Mouse (Mus musculus): ENCODE results near the gene BC037034.
A peak's percentile ranks its signal among the peaks of the same experiment; 100 is the strongest.

Gene BC037034

DNA sequence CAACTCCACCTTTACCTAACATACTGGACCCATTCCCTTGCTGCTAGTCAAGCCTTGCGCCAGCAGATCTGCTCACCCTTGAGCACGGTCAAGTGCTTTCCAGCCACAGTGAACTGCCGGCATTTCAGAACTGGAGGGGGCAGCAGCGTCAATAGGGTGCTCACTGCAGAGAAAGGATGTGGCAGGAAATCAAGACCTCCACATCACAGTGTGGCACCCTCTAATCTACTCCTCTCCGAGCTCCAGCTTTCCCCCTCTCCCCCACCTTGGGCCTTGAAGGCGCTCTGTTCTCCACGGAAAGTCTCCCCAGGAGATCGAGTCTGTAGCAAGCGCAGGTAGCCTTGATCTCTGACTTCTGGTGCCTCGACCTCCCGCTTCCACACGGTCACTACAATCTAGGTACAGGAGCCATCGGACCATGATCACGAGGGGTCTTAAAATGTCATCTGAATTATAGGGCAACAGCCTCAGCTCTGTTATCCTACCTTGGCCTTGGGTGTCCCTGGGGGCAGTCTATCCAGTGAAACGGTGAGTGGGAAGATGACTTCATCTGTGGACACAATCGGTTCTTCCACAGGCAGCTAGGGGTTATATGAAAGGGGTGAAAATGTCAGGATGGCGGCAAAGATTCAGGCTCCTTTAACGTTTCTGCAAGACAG lies 1.1 kb downstream of the BC037034 start:
- no peak for DNase-seq (ENCODE audit: low read depth in 1 of 2, low spot score in 2 of 2)

DNA sequence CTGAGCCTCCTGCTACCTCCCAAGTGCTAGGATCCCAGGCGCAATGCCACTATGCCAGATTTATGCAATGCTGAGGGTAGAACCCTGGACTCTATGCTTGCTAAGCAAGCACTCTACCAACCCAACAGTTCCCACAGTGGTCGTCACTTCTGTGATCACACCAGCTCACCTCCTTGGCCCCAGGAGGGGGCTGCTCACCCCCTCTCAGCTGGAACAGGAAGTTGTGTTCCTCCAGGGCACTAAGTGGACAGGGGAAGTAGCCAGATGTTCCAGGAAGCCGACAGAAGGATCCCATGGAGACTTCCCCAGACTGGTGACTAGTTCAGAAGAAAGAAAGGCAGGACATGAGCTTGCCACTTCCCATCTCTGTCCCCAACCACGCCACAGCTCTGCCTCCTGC lies 1.8 kb downstream of the BC037034 start:
- no peak for DNase-seq (ENCODE audit: low read depth in 1 of 2, low spot score in 2 of 2)

DNA sequence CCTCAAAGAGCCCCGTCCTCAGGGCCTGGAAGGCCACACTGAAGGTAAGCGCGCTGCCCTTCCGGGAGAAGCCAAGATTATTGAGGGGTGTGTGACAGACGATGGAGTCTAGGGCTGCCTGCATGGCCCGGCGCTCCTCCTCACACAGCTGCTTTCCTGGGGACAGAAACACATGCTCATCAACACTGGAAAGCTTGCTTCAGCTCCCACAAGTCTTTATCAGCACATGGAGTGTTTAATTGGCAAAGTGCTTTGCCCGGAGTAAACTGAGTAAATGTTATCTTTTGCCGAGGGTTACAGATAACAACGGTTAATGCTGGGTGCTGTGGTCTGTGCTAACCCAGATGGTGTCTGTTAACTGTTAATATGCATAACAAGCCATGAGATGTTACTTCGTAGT lies 3.0 kb downstream of the BC037034 start:
- DNase-seq (ENCODE audit: low read depth in 1 of 2, low spot score in 2 of 2): no peak

DNA sequence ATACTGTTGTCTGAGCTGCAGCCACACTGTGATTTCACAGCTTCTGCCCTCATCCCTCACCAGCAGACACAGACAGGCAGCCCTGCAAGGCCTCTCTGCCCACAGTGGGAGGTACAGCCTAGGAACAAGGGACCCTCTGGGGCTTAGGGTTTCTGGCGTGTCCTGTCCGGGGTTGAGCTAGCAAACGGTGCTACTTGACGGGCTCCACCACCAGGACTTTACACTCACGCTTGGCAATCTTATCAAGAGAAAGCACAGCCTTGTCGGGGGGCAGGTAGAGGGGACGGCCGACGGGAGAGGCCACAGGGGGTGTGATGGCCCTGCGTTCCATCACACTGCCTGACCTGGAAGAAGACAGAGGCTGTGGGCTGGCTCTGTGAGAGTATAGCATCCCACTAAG lies 3.8 kb downstream of the BC037034 start:
- no peak for DNase-seq (ENCODE audit: low read depth in 1 of 2, low spot score in 2 of 2)

DNA sequence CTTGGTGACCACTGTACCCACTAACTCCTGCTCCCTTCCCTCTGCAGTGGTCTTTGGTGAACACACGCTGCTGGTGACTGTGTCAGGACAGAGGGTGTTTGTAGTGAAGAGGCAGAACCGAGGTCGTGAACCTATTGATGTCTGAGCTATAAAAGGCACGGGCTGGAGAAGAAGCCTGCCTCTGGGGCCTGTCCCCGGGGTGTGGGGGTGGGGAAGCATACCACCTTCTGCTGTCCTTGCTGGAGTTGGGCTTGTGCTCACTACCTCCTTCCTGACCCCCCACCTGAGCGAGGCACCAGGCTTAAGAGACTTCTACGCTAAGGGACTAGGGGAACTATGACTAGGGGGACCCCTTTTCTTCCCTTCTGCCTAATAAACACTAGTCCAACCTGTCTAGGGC lies 4.8 kb downstream of the BC037034 start:
- DNase-seq (ENCODE audit: low read depth in 1 of 2, low spot score in 2 of 2): no peak

DNA sequence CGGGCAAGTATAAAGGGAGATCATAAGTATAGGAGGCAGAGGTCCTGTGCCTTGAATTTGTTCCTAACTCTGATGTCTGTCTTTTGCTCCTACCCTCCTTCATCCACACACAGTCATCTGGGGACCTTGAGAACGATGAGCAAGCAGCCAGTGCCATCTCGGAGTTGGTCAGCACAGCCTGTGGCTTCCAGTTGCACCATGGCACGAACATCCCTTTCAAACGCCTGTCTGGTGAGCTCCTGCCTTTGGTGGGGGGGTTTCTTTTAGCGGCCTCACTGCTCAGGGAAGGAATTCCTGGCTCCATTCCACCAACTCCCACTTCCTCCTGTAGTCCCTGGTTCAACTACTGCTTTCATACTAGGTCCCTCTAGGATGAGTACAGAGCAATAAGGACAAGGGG lies 5.3 kb downstream of the BC037034 start:
- DNase-seq (ENCODE audit: low read depth in 1 of 2, low spot score in 2 of 2): no peak

DNA sequence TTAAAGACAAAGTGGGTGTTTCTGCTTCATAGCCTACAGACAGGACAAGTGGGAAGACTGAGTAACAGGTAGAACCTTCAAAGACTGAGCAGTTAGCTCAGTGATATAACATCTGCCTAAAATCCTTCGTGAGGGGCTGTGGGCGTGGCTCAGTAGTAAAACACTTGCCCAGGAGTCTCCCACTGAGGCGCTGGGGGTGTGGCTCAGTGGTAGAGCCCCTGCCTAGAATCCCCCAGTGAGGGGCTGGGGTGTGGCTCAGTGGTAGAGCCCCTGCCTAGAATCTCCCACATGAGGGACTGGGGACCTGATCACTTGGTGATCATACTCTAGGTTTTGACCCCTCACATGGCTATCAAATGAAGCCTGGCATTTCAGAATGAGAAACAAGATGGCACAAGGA lies 5.8 kb downstream of the BC037034 start:
- no peak for DNase-seq (ENCODE audit: low read depth in 1 of 2, low spot score in 2 of 2)

DNA sequence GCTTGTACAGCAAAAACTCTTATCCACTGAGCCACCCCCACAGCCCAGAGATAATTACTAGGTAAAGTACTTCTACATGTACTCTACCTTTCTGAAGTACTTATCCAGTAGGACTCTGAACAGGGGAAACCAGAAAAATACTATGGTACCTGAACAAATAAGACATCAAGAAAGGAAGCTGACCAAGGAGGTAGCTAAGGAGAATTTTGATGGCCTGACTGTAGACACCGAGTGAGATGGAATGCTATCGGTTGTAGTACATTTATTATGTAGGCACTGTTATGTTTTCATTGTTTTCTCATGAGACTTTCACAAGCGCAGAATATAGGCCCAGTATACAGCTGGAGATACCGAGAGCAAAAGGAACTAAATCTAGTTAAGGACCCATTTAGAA lies 6.3 kb downstream of the BC037034 start:
- no peak for DNase-seq (ENCODE audit: low read depth in 1 of 2, low spot score in 2 of 2)

DNA sequence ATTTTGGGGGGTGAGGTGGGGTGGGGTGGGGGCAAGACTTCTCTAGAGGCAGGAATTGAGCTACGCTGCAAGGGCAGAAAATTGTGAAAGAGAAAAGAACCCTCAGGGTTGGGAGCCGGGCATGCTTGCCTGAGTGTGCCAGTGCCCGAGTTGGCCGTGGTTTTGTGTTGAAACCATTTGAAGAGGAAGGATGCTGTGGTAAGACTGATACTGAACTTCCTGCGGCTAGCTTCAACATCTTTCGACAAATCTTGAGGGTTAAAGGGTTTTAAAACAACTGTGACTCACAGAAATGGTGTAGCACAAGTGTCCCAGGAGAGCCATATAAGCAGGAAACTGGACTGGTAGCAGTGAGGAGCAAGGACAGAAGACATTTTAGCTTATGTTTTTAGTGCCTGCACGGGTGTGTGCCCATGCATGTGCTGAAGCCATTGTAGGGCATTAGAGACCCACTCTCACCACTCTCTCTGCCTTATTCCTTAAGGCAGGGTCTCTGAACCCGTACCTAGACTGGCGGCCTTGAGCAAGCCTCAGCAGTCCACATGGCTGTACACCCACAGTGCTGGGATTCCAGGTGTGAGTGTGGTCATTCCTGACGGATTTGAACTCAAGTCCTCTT lies 6.8 kb downstream of the BC037034 start:
- peak; percentile 44 to 65 for DNase-seq (ENCODE audit: low read depth in 1 of 2, low spot score in 2 of 2)

DNA sequence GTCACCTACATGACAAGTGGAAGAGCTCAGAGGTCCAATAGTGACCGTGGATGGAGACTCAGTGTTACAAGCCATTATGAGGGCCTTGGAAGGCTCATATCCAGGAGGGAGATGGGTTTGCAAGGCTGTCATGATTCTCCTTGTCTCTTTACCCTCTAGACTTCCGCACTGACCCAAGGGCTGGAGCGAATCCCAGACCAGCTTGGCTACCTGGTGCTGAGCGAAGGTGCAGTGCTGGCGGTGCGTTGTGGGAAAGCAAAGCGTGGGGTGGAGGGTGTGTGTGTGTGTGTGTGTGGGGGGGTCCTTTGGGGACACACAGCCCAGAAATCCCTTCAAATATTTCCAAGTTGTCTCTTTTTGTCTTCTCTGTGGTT lies 7.8 kb downstream of the BC037034 start:
- DNase-seq (ENCODE audit: low read depth in 1 of 2, low spot score in 2 of 2): no peak

DNA sequence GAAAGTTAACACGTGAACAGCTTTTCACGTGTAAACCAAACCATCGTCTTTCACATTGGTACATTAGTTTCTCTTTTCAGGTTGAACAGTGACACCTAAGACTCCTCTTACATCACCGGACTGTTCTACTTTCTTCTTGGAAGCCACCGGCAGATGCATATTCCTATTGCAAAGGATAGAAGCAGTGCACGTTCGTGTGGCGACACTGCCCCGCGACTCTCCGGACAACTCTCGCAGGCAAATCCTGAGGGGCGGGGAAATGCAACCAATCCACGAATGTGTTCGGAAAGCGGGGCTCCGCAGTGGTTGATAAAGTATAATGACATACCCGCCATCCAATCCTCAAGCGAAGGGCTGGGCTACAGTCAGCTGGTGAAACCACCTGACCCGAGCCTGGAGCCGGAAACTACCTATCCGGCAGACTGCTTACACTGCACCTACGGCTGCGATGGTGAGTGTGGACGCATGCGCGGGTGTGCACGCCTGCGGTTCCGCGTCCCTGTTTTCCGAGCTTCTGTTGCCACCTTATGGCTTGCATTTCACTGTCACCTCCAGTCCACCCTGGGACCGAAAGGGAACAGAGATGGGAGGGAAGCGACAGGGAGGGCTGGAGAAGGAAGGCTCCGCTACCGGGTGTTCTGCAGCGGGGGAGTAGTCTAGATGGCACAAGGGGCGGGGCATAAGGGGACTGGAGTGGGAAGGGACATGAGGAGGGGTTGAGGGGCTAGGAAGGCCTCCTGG lies 8.3 kb downstream of the BC037034 start, which contains the start of gene Lamtor4:
TSS of gene Lamtor4 (plus strand) at position 130 of the 741 bp plus-strand sequence.
- DNase-seq (ENCODE audit: low read depth in 1 of 2, low spot score in 2 of 2): peak; percentile 77 to 82

DNA sequence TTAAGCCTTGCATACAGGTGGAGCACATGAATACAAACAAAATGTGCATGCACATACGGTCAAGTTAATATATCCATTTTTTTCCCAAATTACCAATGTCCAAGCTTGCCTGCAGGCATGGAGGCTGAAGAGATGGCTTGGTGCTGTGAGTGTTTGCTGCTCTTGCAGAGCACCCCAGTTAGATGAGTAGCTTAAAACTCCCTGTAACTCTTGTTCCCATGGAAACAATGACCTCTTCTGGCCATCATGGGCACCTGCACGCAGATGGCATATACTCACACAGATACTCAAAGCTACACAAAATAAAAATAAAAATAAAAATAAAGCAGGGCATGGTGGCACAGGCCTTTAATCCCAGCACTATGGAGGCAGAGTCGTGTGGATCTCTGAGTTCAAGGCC lies 10.8 kb downstream of the BC037034 start:
- DNase-seq (ENCODE audit: low read depth in 1 of 2, low spot score in 2 of 2): no peak

DNA sequence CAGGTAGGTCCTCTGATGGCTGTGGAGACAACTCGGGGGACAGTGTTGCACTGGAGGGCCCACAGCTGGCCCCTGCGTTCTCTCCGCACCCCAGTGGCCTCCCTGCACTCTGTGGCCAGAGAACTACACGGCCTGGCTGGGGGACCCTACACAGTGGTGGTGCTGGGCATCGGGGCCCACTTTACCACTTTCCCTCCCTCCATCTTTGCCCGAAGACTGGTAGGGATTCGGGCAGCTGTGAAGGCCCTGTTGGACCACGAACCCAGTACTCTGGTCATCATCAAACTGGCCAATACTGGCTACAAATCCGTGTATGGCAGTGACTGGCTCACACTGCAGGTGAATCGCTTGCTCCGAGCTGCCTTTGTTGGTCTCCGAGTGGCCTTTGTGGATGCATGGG lies 12.7 kb downstream of the BC037034 start:
- DNase-seq (ENCODE audit: low read depth in 1 of 2, low spot score in 2 of 2): no peak

DNA sequence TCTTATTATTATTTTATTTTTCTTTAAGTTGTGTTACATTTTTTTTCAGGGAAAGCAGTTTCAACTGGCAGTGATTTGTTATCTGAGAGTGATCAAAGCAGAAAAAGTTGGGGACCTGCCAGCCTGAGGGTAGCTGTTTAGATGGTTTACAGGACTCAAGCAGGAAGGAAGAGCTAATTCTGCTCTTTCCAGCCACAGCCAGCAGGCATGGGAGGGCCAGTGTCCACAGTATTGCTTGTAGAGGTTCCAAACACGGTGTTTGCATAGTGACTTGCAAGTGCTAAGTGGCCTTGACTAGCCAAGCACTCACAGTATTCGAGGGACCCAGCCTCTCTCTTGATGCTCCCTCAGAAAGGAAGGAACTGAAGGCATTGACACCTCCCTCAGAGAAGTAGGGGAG lies 22.3 kb downstream of the BC037034 start:
- DNase-seq (ENCODE audit: low read depth in 1 of 2, low spot score in 2 of 2): no peak

DNA sequence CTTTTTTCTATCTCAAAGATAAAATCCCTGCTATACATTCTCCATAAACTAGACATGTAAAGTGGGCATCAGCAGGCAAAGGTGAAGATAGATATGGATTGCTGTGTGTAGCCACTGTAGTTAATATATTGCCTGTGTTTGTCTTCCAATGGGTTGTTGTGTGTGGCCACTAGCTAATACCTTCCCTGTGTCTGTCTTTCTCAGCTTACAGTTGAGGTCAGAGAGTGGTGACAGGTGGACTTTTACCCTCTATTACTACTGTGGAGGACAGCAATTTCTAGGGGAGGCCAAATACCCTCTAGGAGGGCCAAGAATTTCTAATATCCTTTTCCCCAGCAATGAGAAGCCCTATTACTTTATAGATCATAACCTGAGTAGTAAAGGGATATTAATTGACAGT lies 29.6 kb downstream of the BC037034 start:
- no peak for DNase-seq (ENCODE audit: low read depth in 1 of 2, low spot score in 2 of 2)

DNA sequence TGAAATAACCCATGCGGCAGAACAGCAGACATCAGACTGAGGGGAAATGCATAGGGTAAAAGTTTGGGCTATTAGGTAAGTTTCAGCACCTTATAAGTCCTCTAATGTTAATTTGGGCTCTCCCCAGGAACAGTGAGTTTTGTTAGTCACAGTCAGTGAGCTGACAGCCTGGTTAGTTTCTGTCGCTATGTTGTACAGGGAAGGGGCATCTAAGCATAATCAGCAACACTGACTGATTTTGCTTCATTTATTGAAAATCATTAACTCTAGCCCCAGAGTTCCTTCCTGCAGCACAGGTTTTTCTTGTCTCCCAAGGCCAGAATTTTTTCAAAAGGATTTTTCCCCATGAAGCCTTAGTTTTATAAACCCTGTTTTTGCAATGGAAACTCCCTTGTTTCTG lies 30.1 kb downstream of the BC037034 start:
- DNase-seq (ENCODE audit: low read depth in 1 of 2, low spot score in 2 of 2): no peak

DNA sequence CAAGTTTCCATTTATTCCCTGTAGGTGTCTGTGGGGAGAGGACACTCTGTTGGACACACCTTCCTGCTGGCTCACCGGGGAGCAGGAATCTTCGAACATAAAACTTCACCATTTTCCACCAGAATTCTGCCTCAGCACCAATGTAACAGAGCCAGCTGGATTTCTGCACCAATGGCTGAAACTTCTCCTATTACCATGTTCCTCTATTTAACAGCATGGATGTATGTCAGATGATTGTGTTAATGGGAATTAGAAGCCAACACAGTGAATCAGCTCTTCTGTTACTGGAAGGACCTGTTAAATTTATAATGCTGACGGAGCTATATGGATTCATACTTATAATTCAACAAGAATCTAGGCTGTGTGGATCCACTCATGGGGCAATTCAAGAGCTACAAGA lies 34.3 kb downstream of the BC037034 start:
- DNase-seq (ENCODE audit: low read depth in 1 of 2, low spot score in 2 of 2): no peak

DNA sequence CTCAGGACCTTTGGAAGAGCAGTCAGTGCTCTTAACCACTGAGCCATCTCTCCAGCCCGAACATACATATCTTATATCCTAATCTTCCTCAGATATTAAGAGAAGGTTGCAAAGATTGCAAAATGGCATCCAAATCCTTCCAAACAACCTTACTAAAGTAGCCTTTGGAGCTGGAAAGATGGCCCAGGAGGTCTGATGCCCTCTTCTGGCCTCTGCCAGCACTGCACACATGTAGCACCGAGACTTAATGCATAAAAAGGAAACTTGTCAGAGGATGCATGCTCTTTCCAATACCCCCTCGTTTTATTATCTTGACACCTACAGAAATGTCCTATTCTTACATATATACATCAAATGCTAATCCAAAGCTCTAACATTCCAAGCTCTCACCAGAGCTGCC lies 35.8 kb downstream of the BC037034 start:
- DNase-seq (ENCODE audit: low read depth in 1 of 2, low spot score in 2 of 2): no peak

DNA sequence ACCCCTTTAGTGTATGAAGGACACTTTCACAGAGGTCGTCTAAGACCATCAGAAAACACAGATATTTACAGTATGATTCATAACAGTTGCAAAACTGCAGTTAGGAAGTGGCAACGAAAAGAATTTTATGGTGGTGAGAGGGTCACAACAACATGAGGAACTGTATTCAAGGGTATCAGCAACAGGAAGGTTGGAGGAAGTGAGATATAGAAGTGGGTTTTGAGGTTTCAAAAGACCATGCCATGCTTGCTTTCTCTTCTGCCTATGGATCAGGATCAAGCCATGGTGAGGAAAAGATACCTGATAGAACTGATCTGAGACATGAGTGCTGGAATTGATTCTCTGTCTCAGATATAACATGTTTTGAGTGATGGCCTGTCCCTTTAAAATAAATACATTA lies 36.5 kb downstream of the BC037034 start:
- DNase-seq (ENCODE audit: low read depth in 1 of 2, low spot score in 2 of 2): no peak

DNA sequence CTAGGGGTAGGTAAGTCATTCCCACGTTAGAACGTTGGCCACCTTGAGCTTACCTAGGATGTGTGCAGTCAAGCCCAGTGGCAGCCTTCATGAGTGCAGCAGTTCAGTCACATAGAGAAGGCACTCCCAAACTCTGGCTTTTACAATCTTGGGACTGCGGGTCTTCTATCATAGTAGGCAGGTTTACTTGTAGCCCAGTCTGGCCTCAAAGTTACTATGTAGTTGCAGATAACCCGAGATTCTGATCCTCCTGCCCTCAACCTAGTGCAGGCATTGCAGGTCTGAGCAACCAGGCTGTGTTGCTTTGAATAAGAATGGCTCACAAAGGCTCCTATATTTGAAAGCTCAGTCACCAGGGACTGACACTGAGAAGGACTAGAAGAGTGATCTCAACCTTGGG lies 37.3 kb downstream of the BC037034 start:
- no peak for DNase-seq (ENCODE audit: low read depth in 1 of 2, low spot score in 2 of 2)

DNA sequence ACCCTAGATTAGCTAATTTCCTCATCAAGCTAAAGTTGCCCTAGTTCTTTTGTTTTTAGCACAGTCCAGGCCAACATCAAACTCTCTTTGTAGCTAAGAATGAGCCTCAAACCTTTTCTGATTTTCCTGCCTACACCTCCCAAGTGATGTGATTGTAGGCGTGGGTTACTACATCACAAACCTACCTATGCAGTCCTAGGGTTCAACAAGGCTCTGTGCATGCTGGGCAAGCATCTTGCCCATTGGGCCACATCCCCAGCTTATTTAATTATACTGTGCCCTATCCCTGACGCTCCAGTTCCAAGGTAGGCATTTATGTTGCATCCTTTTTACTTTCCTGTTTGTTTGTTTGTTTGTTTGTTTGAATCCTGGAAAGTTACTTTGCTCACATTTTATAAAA lies 38.1 kb downstream of the BC037034 start, which contains the start of gene Nxpe5:
TSS of gene Nxpe5 (plus strand) at position 199 of the 400 bp plus-strand sequence.
- no peak for DNase-seq (ENCODE audit: low read depth in 1 of 2, low spot score in 2 of 2)

DNA sequence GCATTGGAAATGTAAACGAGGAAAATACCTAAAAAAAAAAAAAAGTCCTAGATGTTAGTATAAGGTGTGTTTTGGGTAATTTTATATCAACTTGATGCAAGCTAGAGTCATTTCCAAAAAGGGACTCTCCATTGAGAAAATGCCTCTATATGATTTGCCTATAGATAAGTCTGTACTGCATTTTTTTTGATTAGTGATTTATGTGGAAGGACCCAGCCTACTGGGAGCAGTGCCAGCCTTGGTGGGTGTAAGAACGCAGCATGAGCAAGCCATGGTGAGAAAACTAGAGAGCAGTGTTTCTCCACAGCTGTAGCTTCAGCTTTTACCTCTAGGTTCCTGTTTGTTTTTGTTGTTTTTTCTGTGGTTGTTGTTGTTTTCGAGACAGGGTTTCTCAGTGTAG lies 40.5 kb downstream of the BC037034 start:
- no peak for DNase-seq (ENCODE audit: low read depth in 1 of 2, low spot score in 2 of 2)

Data from monocyte, adult 2 months (primary cell).